Mouse (Mus musculus) midbrain, embryonic 11.5 days (tissue): ENCODE measurements around the gene Fam136a. TPM values are rescaled to one million over a fixed set of nuclear protein-coding genes. Genes with fewer than 3 reads are reported as not detected.

Source experiments
- ATAC-seq: fragments of 200-750 bp; cut with Nextera tagmentation; 2 replicates; pipeline ENCODE4 v1.8.0; 2017; ENCODE audit warnings: moderate TSS enrichment, moderate library complexity; ENCODE audit not compliant: low FRiP score
- DNase-seq: peaks from one replicate; pipeline ENCODE4 v3.0.0; 2015; ENCODE audit warnings: low spot score; ENCODE audit errors: missing footprints
- H3K27ac ChIP-seq: fragments of 300-500 bp; sonication (generic); 2 replicates; pipeline ENCODE4 v1.5.1; 2014; ENCODE audit warnings: low read depth, low read length
- H3K27me3 ChIP-seq: fragments of 300-500 bp; sonication (generic); 2 replicates; pipeline ENCODE4 v1.6.1; 2014; ENCODE audit warnings: mild to moderate bottlenecking, low read length, moderate library complexity, mixed read lengths; ENCODE audit not compliant: control insufficient read depth, insufficient read depth
- H3K36me3 ChIP-seq: fragments of 300-500 bp; sonication (generic); 2 replicates; pipeline ENCODE4 v1.6.1; 2014; ENCODE audit warnings: mild to moderate bottlenecking, low read length, moderate library complexity, mixed read lengths; ENCODE audit not compliant: control insufficient read depth, insufficient read depth
- H3K4me1 ChIP-seq: fragments of 300-500 bp; sonication (generic); 2 replicates; pipeline ENCODE4 v1.6.1; 2014; ENCODE audit warnings: low read length; ENCODE audit not compliant: control insufficient read depth, insufficient read depth
- H3K4me2 ChIP-seq: fragments of 300-500 bp; sonication (generic); 2 replicates; pipeline ENCODE4 v1.6.1; 2014; ENCODE audit warnings: mild to moderate bottlenecking, moderate library complexity
- H3K4me3 ChIP-seq: fragments of 300-500 bp; sonication (generic); 2 replicates; pipeline ENCODE4 v1.5.1; 2014; ENCODE audit warnings: low read depth, low read length
- H3K9ac ChIP-seq: fragments of 300-500 bp; sonication (generic); 2 replicates; pipeline ENCODE4 v1.6.1; 2014; ENCODE audit warnings: low read length
- H3K9me3 ChIP-seq: fragments of 300-500 bp; sonication (generic); 2 replicates; pipeline ENCODE4 v1.6.1; 2016; ENCODE audit warnings: low read length; ENCODE audit not compliant: control insufficient read depth
- WGBS: fragments of 180-500 bp; shearing (Covaris S2); extraction: QIAGEN DNeasy Blood & Tissue Kit; methylation state at CpG from one replicate; pipeline ENCODE4 v1.1.7; 2014; 5-methylcytosine and 5-hydroxymethylcytosine counted together
- polyA plus RNA-seq: library from polyadenylated mRNA; unstranded; fragments of >200 nt; fragmentation: Nextera tagmentation; extraction: Ambion mirVana; gene quantifications from 2 replicates; pipeline ENCODE4 v1.2.1, GENCODE M21; 2014

Fam136a gene
- 147 and 152 TPM in 2 replicates for polyA plus RNA-seq

DNA sequence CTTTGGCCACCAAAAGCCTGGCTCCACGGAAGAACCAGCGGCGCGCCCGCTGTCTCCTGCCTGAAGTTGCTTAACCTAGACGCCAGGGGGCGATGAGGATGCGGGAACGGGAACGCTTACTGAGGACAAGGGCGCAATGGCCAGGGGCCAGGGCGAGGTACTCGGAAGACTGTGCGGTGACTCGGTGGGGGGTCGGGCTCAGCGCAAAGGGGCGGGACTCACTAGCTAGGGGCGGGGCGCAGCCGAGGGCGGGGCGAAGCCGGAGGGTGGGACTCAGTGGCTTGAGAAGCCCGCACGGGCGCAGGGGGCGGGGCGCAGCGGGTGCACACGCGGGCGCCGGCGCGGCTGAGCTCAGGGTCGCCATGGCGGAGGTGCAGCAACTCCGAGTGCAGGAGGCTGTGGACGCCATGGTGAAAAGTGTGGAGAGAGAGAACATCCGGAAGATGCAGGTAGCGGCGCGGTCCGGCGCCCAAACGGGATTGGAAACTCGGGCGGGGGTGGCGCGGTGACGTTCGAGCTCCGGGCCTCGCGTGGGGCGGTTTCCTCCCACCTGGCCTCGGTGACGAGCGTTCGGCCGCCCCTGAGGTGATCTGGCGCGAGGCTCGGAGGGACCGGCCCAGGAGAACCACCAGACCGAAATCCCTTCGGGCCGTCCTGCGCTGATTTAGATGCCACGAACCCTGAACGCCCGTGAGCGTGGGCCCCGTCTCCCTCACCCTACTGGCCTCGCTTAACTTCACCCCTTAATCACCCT, at the start of gene Fam136a:
TSS of gene Fam136a (plus strand) at position 276 of the 754 bp plus-strand sequence.
- no peaks in the 10 kb centered on the region for H3K36me3 ChIP-seq
- ATAC-seq (peak; percentile 96), DNase-seq (peak; percentile 100)
- peak within 1 kb of the TSS; percentile 84 for H3K4me2 ChIP-seq
- under 1% methylated on average over 68 of the region's 76 CpGs for WGBS
- H3K9me3 ChIP-seq: no peaks in the 10 kb centered on the region
- peaks cover 14% of the 10 kb centered on the region for H3K4me1 ChIP-seq
- H3K27me3 ChIP-seq: no peaks in the 10 kb centered on the region
- peak within 1 kb of the TSS; percentile 84 for H3K9ac ChIP-seq
- H3K27ac ChIP-seq: no peak within 1 kb of the TSS; the same call in 1 of the 2 replicates
- peak within 1 kb of the TSS; percentile 65 for H3K4me3 ChIP-seq

DNA sequence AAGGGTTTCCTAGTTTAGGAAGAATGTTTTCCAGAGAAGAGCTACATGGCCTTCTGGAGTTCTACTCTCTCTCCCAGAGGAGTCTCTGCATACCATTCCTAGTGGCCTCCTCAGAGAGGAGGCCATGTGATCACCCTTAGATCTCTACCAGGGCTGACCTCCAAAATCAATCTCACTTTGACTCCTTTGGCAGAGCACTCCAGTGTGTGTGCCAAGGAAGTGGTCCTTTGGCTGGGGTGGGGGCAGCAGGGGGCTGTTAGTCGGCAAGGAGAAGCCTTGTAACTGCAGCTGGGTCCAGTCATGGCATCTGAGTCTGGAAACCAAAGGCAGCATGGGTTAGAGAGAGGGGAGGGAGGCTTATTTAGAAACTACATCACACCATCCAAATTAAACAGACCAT, 48.4 kb upstream of the Fam136a start:
- Histone ChIP-seq H3K4me3 (no peak overlapping the region), H3K27me3 (no peaks in the 10 kb centered on the region; the same call in 1 of the 2 replicates), H3K4me1 (no peaks in the 10 kb centered on the region), H3K36me3 (no peaks in the 10 kb centered on the region), H3K9ac (no peak overlapping the region), H3K4me2 (no peak overlapping the region), H3K9me3 (no peaks in the 10 kb centered on the region), H3K27ac (no peak overlapping the region)
- ATAC-seq: no peak
- WGBS: 75% methylated on average over 1 of the region's 1 CpGs
- no peak for DNase-seq

DNA sequence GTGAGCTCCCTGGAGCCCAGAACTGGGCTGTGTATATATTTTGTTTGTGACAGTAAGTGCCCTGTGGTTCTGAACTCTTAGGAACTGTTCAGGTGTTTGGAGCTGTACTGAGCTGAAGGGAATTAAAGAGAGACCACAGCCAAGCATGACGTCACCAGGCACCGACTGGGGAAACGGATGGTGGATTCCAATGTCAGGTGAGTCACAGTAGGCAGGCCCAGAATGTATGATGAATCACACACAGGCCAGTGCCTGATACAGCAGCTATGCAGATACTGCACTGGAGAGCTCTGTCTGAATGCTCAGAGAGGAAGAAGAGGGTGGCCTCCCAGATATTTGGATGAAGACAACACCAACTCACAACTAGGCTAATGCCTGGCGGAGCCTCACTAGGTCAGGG, 46.6 kb upstream of the Fam136a start:
- no peak for ATAC-seq
- no peak overlapping the region for H3K4me2 ChIP-seq
- H3K4me1 ChIP-seq: no peaks in the 10 kb centered on the region
- H3K4me3 ChIP-seq: no peak overlapping the region
- H3K27ac ChIP-seq: no peak overlapping the region
- DNase-seq: no peak
- H3K27me3 ChIP-seq: no peaks in the 10 kb centered on the region; the same call in 1 of the 2 replicates
- H3K36me3 ChIP-seq: no peaks in the 10 kb centered on the region
- 84% methylated on average over 4 of the region's 4 CpGs for WGBS
- H3K9ac ChIP-seq: no peak overlapping the region
- H3K9me3 ChIP-seq: no peaks in the 10 kb centered on the region

DNA sequence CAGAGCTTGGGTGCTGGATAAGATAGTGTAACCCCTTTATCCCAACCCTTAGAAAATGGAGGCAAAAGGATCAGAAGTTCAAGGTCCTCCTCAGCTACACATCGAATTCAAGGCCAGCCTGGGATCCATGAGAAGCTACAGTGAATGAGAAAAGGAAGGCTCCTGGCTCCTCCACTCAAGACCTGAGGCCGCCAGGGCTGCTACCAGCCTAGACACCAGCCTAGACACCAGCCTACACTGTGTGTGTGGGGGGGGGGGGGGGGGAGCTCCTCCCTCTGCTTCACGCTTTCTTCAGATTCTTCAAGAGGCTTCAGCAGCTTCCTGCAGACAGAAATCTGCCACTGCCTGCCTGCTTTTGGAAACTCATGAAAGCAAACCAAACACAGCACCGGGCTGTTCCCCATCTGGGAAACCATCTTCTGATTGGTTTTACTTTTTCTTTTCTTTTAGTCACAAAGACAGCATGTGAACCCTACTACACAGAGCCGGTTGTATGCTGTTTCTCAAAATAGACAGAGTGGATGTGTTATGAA, 43.3 kb upstream of the Fam136a start:
- Histone ChIP-seq H3K9me3 (no peaks in the 10 kb centered on the region), H3K27ac (no peak overlapping the region), H3K36me3 (no peaks in the 10 kb centered on the region), H3K4me1 (no peaks in the 10 kb centered on the region), H3K4me3 (no peak overlapping the region), H3K27me3 (no peaks in the 10 kb centered on the region; the same call in 1 of the 2 replicates), H3K4me2 (no peak overlapping the region), H3K9ac (no peak overlapping the region)
- WGBS: 81% methylated on average over 5 of the region's 5 CpGs
- ATAC-seq (no peak), DNase-seq (no peak)

DNA sequence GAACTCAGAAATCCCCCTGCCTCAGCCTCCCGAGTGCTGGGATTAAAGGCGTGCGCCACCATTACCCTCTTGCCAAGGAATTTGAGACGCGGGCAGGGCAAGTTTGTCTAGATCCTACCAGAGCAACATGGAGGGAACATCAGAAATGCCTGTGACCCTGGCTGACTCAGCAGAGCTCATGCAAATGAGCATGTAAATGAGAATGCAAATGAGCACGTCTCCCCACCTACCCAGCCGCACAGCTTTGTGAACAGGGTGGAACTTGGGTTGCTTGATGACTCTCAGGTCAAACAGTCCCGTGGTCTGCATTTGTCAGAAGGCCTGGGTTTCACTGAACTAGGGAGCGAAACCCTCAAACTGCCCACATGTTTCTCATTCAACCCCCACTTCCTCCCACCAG, 42.5 kb upstream of the Fam136a start:
- Histone ChIP-seq H3K27ac (no peak overlapping the region), H3K27me3 (no peaks in the 10 kb centered on the region; the same call in 1 of the 2 replicates), H3K9me3 (no peaks in the 10 kb centered on the region), H3K4me1 (no peaks in the 10 kb centered on the region), H3K36me3 (no peaks in the 10 kb centered on the region), H3K4me3 (no peak overlapping the region), H3K4me2 (no peak overlapping the region), H3K9ac (no peak overlapping the region)
- DNase-seq: no peak
- 91% methylated on average over 9 of the region's 9 CpGs for WGBS
- ATAC-seq: no peak

DNA sequence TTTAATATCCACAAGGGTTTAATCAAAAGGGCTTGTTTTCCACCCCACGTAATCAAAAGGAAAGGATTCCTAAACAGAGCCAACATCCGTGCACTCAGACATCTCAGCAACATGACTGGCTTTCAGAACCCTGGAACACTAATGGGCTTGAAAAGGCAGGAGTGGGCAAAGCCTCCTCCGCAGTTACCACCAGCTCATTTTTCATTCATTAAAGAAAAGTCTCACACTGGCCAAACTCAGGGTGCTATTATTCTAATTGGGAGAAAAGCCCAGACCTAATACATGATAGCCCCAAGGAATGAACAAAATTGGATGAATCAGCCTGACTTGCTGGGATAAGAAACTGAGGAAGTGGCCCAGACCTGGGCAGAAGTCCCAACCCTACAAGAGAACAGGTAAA, 41.0 kb upstream of the Fam136a start:
- no peaks in the 10 kb centered on the region for H3K27me3 ChIP-seq
- no peaks in the 10 kb centered on the region for H3K4me1 ChIP-seq
- no peak overlapping the region for H3K4me3 ChIP-seq
- no peak for ATAC-seq
- H3K36me3 ChIP-seq: no peaks in the 10 kb centered on the region
- H3K9ac ChIP-seq: no peak overlapping the region
- no peaks in the 10 kb centered on the region for H3K9me3 ChIP-seq
- WGBS: 84% methylated on average over 3 of the region's 3 CpGs
- no peak overlapping the region for H3K4me2 ChIP-seq
- no peak overlapping the region for H3K27ac ChIP-seq
- DNase-seq: no peak

DNA sequence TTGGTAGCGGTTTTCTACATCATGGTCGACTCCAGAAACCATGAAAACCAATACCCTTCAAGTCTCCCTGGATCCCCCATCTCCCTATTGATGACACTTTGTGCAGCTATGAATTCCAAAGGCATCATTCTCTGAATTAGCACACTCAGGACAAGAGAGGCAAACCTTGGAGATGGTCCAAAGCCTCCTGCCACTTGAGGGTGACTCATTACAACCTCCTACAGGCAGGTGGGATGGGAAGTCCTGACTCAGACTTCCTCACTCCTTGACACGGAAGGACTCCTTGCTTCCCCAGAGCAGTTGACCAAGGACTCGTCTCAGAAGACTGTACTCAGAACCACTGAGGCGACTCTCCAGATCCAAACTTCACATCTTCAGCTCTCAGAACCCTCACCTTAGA, 39.8 kb upstream of the Fam136a start:
- Histone ChIP-seq H3K9me3 (no peaks in the 10 kb centered on the region; the same call in 1 of the 2 replicates), H3K9ac (no peak overlapping the region), H3K27ac (no peak overlapping the region), H3K36me3 (no peaks in the 10 kb centered on the region), H3K4me1 (no peaks in the 10 kb centered on the region), H3K27me3 (no peaks in the 10 kb centered on the region), H3K4me2 (no peak overlapping the region), H3K4me3 (no peak overlapping the region)
- DNase-seq: no peak
- ATAC-seq: no peak
- 85% methylated on average over 5 of the region's 5 CpGs for WGBS

DNA sequence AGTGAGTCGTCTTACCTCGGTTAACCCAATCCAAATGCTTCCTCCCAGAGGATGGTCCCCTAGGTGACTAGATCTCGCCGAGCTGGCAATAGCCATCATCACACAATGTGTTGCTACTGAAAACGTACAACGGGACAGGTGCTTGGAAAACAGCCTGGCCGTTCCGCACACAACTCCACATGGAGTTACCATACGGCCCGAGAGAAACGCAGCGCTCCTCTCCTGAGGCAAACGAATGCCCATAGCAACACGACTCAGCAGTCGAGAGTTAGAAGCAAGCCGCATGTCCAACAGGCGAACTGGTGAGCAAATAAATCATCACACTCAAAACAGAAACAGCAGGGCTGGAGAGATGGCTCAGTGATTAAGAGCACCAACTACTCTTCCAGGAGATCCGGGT, 38.6 kb upstream of the Fam136a start:
- no peak overlapping the region for H3K27ac ChIP-seq
- no peak for ATAC-seq
- H3K4me1 ChIP-seq: no peaks in the 10 kb centered on the region
- no peak for DNase-seq
- H3K4me3 ChIP-seq: no peak overlapping the region
- H3K36me3 ChIP-seq: no peaks in the 10 kb centered on the region
- no peak overlapping the region for H3K9ac ChIP-seq
- no peak overlapping the region for H3K4me2 ChIP-seq
- H3K9me3 ChIP-seq: no peaks in the 10 kb centered on the region; the same call in 1 of the 2 replicates
- WGBS: 91% methylated on average over 18 of the region's 18 CpGs
- H3K27me3 ChIP-seq: no peaks in the 10 kb centered on the region

DNA sequence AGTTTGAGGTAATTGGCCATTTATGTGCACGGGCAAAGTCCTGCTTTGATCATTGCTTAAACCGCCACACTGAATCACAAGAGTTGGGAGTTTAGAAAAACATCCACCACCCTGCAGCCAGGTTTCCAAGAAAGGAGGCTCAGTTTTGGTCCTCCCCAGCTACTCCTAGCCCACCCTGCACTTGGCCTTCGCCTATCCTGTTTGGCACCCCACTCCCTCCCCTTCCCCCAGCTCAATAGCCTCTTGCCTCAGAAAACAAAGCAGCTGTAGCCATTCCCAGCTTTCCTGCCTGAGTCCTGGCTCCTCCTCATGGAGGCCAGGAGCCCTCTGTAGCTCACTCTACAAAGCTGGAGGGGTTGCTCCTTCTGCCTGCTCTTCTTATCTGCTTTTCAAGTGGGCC, 37.1 kb upstream of the Fam136a start:
- Histone ChIP-seq H3K9ac (no peak overlapping the region), H3K27me3 (no peaks in the 10 kb centered on the region), H3K9me3 (no peaks in the 10 kb centered on the region; the same call in 1 of the 2 replicates), H3K4me3 (no peak overlapping the region), H3K36me3 (no peaks in the 10 kb centered on the region), H3K4me2 (no peak overlapping the region), H3K4me1 (no peaks in the 10 kb centered on the region), H3K27ac (no peak overlapping the region)
- no peak for ATAC-seq
- 82% methylated on average over 3 of the region's 3 CpGs for WGBS
- DNase-seq: no peak
